Mouse (Mus musculus): ENCODE results near the gene Spire2. TPM values are rescaled to one million over a fixed set of nuclear protein-coding genes. Genes with fewer than 3 reads are reported as not detected.
A peak's percentile ranks its signal among the peaks of the same experiment; 100 is the strongest.

The Spire2 gene
- polyA plus RNA-seq, 1 experiment, result 36.4 TPM

DNA sequence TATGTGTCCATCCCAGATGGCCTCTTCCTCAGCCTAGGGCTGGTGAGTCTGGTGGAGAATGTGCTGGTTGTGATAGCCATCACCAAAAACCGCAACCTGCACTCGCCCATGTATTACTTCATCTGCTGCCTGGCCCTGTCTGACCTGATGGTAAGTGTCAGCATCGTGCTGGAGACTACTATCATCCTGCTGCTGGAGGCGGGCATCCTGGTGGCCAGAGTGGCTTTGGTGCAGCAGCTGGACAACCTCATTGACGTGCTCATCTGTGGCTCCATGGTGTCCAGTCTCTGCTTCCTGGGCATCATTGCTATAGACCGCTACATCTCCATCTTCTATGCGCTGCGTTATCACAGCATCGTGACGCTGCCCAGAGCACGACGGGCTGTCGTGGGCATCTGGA is 75.1 kb downstream of the Spire2 start:
- WGBS, result 73% methylated on average over 13 of the region's 13 CpGs
- TF ChIP-seq POLR2A (IDR thresholded peaks at IDR 0.05; ENCODE audit: borderline replicate concordance, insufficient read depth, low read length) (no peak), CTCF (IDR thresholded peaks at IDR 0.05; ENCODE audit: borderline replicate concordance, insufficient read depth, low read depth, low read length) (no peak)
- Histone ChIP-seq H3K4me3 (replicated peaks; ENCODE audit: insufficient read depth, low read depth, low read length) (no peak overlapping the region), H3K27me3 (ENCODE audit: control insufficient read depth, insufficient read depth, low read length) (no peaks in the 10 kb centered on the region), H3K27ac (ENCODE audit: insufficient read depth, low read length) (no peak overlapping the region), H3K4me1 (ENCODE audit: control insufficient read depth, insufficient read depth, low read length) (peaks cover 19% of the 10 kb centered on the region)
- DNase-seq, result no peak

DNA sequence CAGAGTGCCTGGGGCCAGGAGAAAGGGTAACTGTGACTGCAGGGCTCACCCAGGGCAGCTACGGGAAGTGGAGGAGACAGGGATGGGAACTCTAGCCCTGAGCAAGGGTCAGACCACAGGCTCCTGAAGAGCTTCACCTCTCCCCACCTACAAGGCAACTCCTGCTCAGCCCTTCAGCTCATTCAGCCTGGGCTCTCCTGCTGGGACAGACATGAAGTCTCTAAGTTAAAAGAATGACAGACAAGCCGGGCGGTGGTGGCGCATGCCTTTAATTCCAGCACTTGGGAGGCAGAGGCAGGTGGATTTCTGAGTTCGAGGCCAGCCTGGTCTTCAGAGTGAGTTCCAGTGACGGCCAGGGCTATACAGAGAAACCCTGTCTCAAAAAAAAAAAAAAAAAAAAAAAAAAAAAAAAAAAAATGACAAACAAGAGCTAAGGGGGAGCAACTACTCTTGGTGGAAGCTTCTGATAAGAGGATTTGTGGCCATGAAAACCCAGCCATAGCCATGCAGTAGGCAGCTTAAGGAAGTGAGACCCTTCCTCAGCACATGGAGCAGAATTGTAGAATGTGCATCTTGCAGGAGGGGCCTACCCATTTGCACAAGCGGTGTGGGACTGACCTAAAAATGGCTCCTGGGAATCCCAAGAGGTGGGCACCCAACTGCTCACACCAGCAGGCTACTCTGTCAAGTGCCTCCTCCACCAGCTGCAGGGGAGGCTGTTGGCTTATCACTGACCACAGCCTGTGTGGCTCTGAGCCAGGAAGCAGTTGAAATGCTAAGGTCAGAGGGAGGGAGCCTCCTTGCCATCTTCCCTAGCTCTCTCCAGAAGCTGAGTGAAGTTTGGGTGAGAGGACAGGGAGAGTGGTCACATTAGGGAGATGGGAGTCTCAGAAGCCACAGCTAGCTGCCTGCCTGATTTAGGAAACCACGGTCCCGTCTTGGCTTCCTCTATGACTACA is 76.4 kb downstream of the Spire2 start:
- H3K27ac ChIP-seq (ENCODE audit: insufficient read depth, low read length), result no peak overlapping the region
- H3K4me3 ChIP-seq (replicated peaks; ENCODE audit: insufficient read depth, low read depth, low read length), result no peak overlapping the region
- TF ChIP-seq CTCF (IDR thresholded peaks at IDR 0.05; ENCODE audit: borderline replicate concordance, insufficient read depth, low read depth, low read length), result no peak
- no peak for TF ChIP-seq POLR2A (IDR thresholded peaks at IDR 0.05; ENCODE audit: borderline replicate concordance, insufficient read depth, low read length)
- H3K27me3 ChIP-seq (ENCODE audit: control insufficient read depth, insufficient read depth, low read length), result no peaks in the 10 kb centered on the region
- WGBS, result 74% methylated on average over 9 of the region's 9 CpGs
- no peak for DNase-seq
- H3K4me1 ChIP-seq (ENCODE audit: control insufficient read depth, insufficient read depth, low read length), result peaks cover 24% of the 10 kb centered on the region

DNA sequence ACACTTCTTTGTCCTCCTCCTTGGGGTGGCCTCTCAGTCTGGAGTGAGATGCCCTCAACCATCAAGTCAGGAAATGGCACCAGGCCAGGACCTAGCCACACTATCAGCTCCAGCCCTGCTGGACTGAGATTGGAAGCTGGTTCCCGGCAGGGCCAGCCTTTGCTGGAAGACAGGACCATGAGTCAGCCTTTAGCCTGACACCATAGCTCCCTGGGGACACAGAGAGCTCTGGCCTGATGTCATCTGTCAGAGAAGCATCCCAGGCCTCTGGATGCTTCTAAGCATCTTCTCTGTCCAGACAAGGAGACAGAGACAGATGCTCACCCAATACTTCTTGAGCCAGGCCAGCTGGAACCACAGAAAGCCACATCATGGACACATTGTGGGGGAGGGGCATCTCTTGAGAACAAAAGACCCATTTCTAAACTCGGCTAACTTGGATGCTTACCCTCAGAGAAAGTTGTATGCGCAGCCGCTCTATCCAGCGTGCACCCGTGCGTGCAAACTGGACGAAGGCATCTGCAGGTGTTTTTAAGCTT is 77.6 kb downstream of the Spire2 start:
- DNase-seq, result peak; percentile 61 to 63

DNA sequence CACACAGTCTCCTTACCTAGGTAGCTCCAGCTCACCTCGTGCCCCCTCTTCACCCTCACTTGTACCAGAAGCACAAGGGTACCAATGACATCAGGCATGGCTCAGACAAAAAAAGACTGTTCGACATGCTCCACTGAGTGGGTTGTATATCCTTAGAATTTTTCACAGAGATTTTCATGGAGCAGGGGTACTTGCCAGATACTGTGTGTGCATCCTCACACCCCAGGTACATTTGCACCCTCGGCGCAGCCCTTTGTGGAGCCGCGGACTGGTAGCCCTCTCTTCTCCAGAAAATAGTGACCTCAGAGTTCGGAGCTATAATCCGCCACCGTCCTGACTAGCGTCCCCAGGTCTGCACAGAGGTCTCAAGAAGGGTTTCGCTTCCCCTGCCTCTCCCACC is 78.3 kb downstream of the Spire2 start:
- Histone ChIP-seq H3K27me3 (ENCODE audit: control insufficient read depth, insufficient read depth, low read length) (no peaks in the 10 kb centered on the region), H3K4me3 (replicated peaks; ENCODE audit: insufficient read depth, low read depth, low read length) (peak overlapping the region; percentile 81), H3K4me1 (ENCODE audit: control insufficient read depth, insufficient read depth, low read length) (peaks cover 27% of the 10 kb centered on the region), H3K27ac (ENCODE audit: insufficient read depth, low read length) (peak overlapping the region; percentile 67)
- under 1% methylated on average over 11 of the region's 11 CpGs for WGBS
- DNase-seq, result peak in 1 of 2 experiments; percentile 51
- TF ChIP-seq POLR2A (IDR thresholded peaks at IDR 0.05; ENCODE audit: borderline replicate concordance, insufficient read depth, low read length), result no peak
- TF ChIP-seq CTCF (IDR thresholded peaks at IDR 0.05; ENCODE audit: borderline replicate concordance, insufficient read depth, low read depth, low read length), result no peak

More for the DNA sequence above, 77.6 kb downstream of the Spire2 start:
- no peaks in the 10 kb centered on the region for H3K27me3 ChIP-seq (ENCODE audit: control insufficient read depth, insufficient read depth, low read length)
- WGBS, result 24% methylated on average over 8 of the region's 8 CpGs
- peak overlapping the region; percentile 81 for H3K4me3 ChIP-seq (replicated peaks; ENCODE audit: insufficient read depth, low read depth, low read length)
- TF ChIP-seq POLR2A (IDR thresholded peaks at IDR 0.05; ENCODE audit: borderline replicate concordance, insufficient read depth, low read length) (no peak), CTCF (IDR thresholded peaks at IDR 0.05; ENCODE audit: borderline replicate concordance, insufficient read depth, low read depth, low read length) (no peak)
- peak overlapping the region; percentile 36; the same call in 1 of the 2 replicates for H3K27ac ChIP-seq (ENCODE audit: insufficient read depth, low read length)
- H3K4me1 ChIP-seq (ENCODE audit: control insufficient read depth, insufficient read depth, low read length), result peaks cover 27% of the 10 kb centered on the region

DNA sequence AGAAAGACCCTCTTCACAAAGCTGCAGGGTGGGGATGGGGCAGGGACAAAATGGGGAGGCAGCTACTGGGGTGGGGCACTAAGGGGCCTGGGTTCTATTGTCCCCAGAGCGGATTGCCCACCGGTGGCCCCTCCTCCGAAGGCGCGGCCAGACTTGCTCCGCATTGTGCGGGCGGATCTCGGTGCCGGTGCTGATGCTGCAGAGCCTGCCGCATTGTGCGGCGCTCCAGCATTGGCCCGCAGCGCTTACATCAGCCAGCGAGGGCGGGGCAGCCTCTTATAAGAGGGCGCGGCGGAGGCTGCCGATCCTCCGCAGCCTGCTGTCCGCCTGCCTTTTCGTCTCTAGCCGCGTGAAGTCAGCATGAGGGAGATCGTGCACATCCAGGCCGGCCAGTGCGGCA is 78.7 kb downstream of the Spire2 start, which contains the start of gene Tubb3:
Gene Tubb3, plus strand, starts transcription at position 179 of the 400 bp plus-strand sequence.
- TF ChIP-seq POLR2A (IDR thresholded peaks at IDR 0.05; ENCODE audit: borderline replicate concordance, insufficient read depth, low read length) (peak; percentile 98), CTCF (IDR thresholded peaks at IDR 0.05; ENCODE audit: borderline replicate concordance, insufficient read depth, low read depth, low read length) (no peak)
- Histone ChIP-seq H3K4me1 (ENCODE audit: control insufficient read depth, insufficient read depth, low read length) (peaks cover 27% of the 10 kb centered on the region), H3K27me3 (ENCODE audit: control insufficient read depth, insufficient read depth, low read length) (no peaks in the 10 kb centered on the region), H3K4me3 (replicated peaks; ENCODE audit: insufficient read depth, low read depth, low read length) (peak within 1 kb of the TSS; percentile 81), H3K27ac (ENCODE audit: insufficient read depth, low read length) (peak within 1 kb of the TSS; percentile 71)
- DNase-seq, result peak; percentile 96
- WGBS, result under 1% methylated on average over 29 of the region's 29 CpGs

DNA sequence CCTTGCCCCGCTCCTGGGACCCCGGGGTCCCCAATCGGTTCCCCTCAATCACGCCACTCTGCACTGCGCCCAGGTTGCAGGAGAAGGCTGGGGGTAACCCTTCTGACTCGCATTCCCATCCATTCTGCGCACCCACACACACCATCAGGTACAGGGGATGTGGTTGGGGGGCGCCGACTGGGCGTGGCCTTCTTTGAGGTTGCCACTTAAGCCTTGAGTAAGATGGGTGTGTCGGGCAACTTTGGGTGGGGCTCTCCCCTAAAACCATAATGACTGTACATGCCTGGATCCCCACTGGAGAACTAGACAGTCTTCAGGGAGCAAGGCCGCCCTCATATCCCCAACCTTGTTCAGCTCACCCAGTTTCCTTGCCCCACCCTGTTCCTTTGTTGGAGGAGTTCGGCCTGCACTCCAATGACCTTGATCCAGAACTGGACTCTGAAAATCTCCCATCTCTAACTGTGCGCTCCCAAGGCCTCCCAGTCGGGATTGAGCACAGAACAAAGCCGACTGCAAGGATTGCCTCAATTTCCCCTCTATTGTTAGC is 79.3 kb downstream of the Spire2 start:
- 3% methylated on average over 16 of the region's 16 CpGs for WGBS
- Histone ChIP-seq H3K27me3 (ENCODE audit: control insufficient read depth, insufficient read depth, low read length) (no peaks in the 10 kb centered on the region), H3K27ac (ENCODE audit: insufficient read depth, low read length) (peak overlapping the region; percentile 71), H3K4me3 (replicated peaks; ENCODE audit: insufficient read depth, low read depth, low read length) (peak overlapping the region; percentile 81), H3K4me1 (ENCODE audit: control insufficient read depth, insufficient read depth, low read length) (peaks cover 27% of the 10 kb centered on the region)
- no peak for TF ChIP-seq POLR2A (IDR thresholded peaks at IDR 0.05; ENCODE audit: borderline replicate concordance, insufficient read depth, low read length)
- no peak for TF ChIP-seq CTCF (IDR thresholded peaks at IDR 0.05; ENCODE audit: borderline replicate concordance, insufficient read depth, low read depth, low read length)
- peak in 1 of 2 experiments; percentile 43 for DNase-seq

DNA sequence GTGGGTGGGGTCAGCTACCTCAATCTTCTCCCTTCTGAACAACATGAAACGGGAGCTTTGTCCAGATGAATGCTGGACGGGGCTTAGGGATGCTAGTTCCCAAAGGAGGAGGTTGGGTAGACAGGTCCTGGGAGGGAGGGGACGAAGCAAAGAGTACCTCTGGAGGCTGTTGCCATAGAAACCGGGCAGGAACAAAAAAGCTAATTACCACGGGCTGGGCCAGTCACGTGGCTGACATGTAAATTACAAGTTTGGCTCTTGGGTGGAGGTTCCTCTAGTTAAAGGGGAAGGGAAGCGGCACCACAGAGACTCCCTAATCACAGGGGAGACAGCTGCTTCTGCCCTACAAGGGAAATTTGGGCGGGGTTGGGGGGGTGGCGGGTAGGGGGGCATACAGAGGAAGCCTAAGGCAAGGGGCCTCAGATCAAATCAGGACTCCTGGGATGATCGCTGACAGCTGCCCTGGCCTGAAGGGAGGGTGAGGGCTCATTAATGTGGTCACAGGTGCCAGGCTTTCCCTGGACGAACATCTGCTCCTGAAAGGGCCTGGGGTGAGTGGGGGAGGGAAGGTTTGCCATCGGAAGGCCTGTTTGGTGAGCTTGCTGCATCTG is 80.2 kb downstream of the Spire2 start:
- peak overlapping the region; percentile 81 for H3K4me3 ChIP-seq (replicated peaks; ENCODE audit: insufficient read depth, low read depth, low read length)
- H3K27ac ChIP-seq (ENCODE audit: insufficient read depth, low read length), result 0 out of 2 replicates have a peak overlapping the region, but pooled peaks have one; percentile 71
- WGBS, result 3% methylated on average over 12 of the region's 12 CpGs
- H3K27me3 ChIP-seq (ENCODE audit: control insufficient read depth, insufficient read depth, low read length), result no peaks in the 10 kb centered on the region
- peak; percentile 63 to 77 for DNase-seq
- TF ChIP-seq POLR2A (IDR thresholded peaks at IDR 0.05; ENCODE audit: borderline replicate concordance, insufficient read depth, low read length) (peak; percentile 28; the same call in 1 of the 2 replicates), CTCF (IDR thresholded peaks at IDR 0.05; ENCODE audit: borderline replicate concordance, insufficient read depth, low read depth, low read length) (no peak)
- H3K4me1 ChIP-seq (ENCODE audit: control insufficient read depth, insufficient read depth, low read length), result peaks cover 25% of the 10 kb centered on the region

Data from cerebellum, adult 2 months (tissue).